Mouse (Mus musculus) midbrain, embryonic 14.5 days (tissue): ENCODE results near the gene Dse. TPM values are rescaled to one million over a fixed set of nuclear protein-coding genes. Genes with fewer than 3 reads are reported as not detected.

Experiments
- ATAC-seq: fragments of 200-750 bp; cut with Nextera tagmentation; 2 replicates; pipeline ENCODE4 v1.8.0; 2017; ENCODE audit warnings: moderate number of reproducible peaks, moderate library complexity; ENCODE audit not compliant: low FRiP score, low TSS enrichment
- DNase-seq: peaks from one replicate; pipeline ENCODE4 v3.0.0-alpha.2; 2015
- H3K27ac ChIP-seq: fragments of 300-500 bp; sonication (generic); replicated peaks from 2 replicates; pipeline ENCODE4 v1.5.1; 2014; ENCODE audit warnings: mild to moderate bottlenecking, low read depth, low read length, moderate library complexity
- H3K27me3 ChIP-seq: fragments of 300-500 bp; sonication (generic); 2 replicates; pipeline ENCODE4 v1.6.1; 2014; ENCODE audit warnings: low read length, control low read depth, mixed read lengths; ENCODE audit not compliant: control insufficient read depth, insufficient read depth
- H3K36me3 ChIP-seq: fragments of 300-500 bp; sonication (generic); 2 replicates; pipeline ENCODE4 v1.6.1; 2014; ENCODE audit warnings: low read length, control low read depth; ENCODE audit not compliant: control insufficient read depth, insufficient read depth
- H3K4me1 ChIP-seq: fragments of 300-500 bp; sonication (generic); 2 replicates; pipeline ENCODE4 v1.6.1; 2014; ENCODE audit warnings: mild to moderate bottlenecking, antibody characterized with exemption, low read length, control low read depth; ENCODE audit not compliant: control insufficient read depth, insufficient read depth
- H3K4me2 ChIP-seq: fragments of 300-500 bp; sonication (generic); 2 replicates; pipeline ENCODE4 v1.6.1; 2014; ENCODE audit warnings: mild to moderate bottlenecking, low read length, moderate library complexity
- H3K4me3 ChIP-seq: fragments of 300-500 bp; sonication (generic); replicated peaks from 2 replicates; pipeline ENCODE4 v1.5.1; 2014; ENCODE audit warnings: low read depth, low read length
- H3K9ac ChIP-seq: fragments of 300-500 bp; sonication (generic); replicated peaks from 2 replicates; pipeline ENCODE4 v1.6.1; 2014; ENCODE audit warnings: mild to moderate bottlenecking, low read length, moderate library complexity
- H3K9me3 ChIP-seq: fragments of 300-500 bp; sonication (generic); 2 replicates; pipeline ENCODE4 v1.6.1; 2016; ENCODE audit warnings: low read length, control low read depth, mixed read lengths; ENCODE audit not compliant: control insufficient read depth
- WGBS: fragments of 180-500 bp; shearing (Covaris S2); extraction: QIAGEN DNeasy Blood & Tissue Kit; methylation state at CpG from one replicate; pipeline ENCODE4 v1.1.7; 2014; 5-methylcytosine and 5-hydroxymethylcytosine counted together
- polyA plus RNA-seq: library from polyadenylated mRNA; unstranded; fragments of >200 nt; fragmentation: Nextera tagmentation; extraction: Ambion mirVana; gene quantifications from 2 replicates; pipeline ENCODE4 v1.2.1, GENCODE M21; 2014

Gene Dse
- polyA plus RNA-seq, 1 experiment from 2014 or later, result 9.4 TPM

DNA sequence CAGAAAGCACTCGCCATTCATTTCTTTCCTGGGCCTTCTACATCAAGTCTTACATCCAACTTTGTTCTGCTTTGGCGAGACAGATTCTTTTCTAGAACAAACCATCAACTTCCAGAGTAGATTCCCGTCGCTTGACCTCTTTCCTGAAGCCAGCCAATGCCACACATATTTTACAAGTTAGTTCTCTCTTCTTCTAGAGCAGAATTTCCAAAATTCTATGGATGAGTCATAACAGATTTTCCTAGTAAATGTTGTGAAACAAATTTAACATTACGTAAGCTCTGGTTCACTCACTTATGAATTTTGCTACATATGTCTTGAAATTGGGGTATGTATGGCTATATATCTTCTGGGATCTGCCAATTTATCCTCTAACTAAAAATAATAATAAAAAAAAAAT, 13.0 kb downstream of the Dse start:
- Histone ChIP-seq H3K4me2 (no peak overlapping the region), H3K36me3 (no peaks in the 10 kb centered on the region), H3K4me3 (no peak overlapping the region), H3K27ac (no peak overlapping the region), H3K4me1 (no peaks in the 10 kb centered on the region), H3K27me3 (no peaks in the 10 kb centered on the region), H3K9ac (no peak overlapping the region), H3K9me3 (no peaks in the 10 kb centered on the region)
- ATAC-seq (no peak), DNase-seq (no peak)
- 95% methylated on average over 5 of the region's 5 CpGs for WGBS

DNA sequence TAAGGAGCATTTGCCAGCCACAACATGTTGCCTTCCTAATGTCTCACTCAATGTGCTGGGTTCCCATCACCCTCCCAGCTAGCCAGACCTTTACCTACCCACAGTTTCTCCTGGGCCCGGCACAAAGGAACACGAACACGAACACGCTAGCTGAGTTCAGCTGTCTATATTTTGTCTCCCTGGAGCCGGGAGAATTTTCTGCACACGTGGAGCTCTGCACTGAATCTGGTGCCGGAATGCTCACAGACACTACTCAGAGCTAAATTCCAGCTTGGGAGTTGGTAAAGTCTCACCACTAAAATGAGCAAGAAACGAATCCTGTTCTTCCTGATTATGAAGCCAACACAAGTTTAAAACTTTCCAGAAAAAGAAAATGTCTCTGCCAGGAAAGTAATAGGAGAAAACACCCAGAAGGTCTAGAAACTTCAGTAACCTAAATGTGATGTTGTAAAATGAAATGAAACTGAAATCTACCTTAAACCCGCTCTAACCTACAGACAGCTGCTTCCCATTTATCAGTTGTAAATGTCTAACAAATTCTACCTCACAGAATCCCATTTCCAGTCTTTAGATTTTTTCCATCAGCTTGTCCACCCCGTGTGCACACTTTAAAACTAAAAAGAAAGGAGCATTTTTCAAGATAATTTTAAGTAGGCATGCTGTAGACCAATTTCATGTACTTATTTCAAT, 20.8 kb downstream of the Dse start:
- DNase-seq (no peak), ATAC-seq (no peak)
- Histone ChIP-seq H3K36me3 (no peaks in the 10 kb centered on the region), H3K27me3 (no peaks in the 10 kb centered on the region), H3K9ac (no peak overlapping the region), H3K4me1 (no peaks in the 10 kb centered on the region), H3K4me2 (no peak overlapping the region), H3K27ac (no peak overlapping the region), H3K9me3 (no peaks in the 10 kb centered on the region), H3K4me3 (no peak overlapping the region)
- 91% methylated on average over 10 of the region's 10 CpGs for WGBS

DNA sequence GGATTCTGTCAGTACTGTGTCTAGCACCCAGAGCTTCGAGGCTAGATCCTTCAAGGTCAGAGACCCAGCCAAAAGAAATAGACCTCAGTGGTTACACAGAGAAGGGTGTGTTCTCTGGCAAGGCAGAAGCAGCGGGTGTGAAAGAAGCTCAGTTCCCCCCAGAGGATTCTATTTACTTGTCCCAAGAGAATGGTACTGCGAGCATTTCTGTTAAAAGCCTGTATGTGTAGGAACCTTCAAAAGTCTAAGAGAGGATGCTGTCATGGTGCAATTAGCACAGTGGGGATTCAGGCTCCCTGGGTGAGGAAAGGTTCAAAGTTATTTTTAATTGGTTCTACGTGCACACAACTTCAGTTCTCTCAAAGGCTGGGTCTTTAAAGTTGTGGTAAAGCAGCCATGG, 22.0 kb downstream of the Dse start:
- H3K4me3 ChIP-seq, result no peak overlapping the region
- no peaks in the 10 kb centered on the region for H3K9me3 ChIP-seq
- no peaks in the 10 kb centered on the region for H3K36me3 ChIP-seq
- no peak overlapping the region for H3K4me2 ChIP-seq
- 45% methylated on average over 4 of the region's 4 CpGs for WGBS
- ATAC-seq (no peak), DNase-seq (no peak)
- H3K27ac ChIP-seq, result no peak overlapping the region
- no peaks in the 10 kb centered on the region for H3K27me3 ChIP-seq
- no peaks in the 10 kb centered on the region for H3K4me1 ChIP-seq
- H3K9ac ChIP-seq, result no peak overlapping the region

DNA sequence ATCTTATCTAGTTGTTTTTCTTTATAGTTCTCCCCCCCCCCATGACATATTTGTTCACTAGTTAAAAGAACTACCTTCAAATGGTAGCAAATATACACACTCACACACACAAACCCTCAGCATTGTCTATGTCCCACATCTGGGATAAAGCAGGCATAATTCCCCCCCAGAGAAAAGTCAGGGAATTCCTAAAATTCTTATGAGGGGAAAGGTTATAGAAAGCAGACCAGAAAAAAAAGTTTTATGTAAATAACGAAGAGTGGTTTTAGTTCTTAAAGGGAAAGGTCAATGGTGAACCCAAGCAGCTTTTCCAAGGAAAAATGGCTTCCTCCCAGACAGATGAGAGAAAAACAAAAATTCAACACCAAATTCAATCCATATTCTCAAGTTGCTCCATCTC, 22.6 kb downstream of the Dse start:
- H3K36me3 ChIP-seq, result no peaks in the 10 kb centered on the region
- no peak overlapping the region for H3K9ac ChIP-seq
- H3K27ac ChIP-seq, result no peak overlapping the region
- ATAC-seq, result no peak
- WGBS, result 80% methylated on average over 1 of the region's 1 CpGs
- H3K9me3 ChIP-seq, result no peaks in the 10 kb centered on the region
- no peaks in the 10 kb centered on the region for H3K27me3 ChIP-seq
- no peak overlapping the region for H3K4me3 ChIP-seq
- DNase-seq, result no peak
- H3K4me1 ChIP-seq, result no peaks in the 10 kb centered on the region
- no peak overlapping the region for H3K4me2 ChIP-seq

DNA sequence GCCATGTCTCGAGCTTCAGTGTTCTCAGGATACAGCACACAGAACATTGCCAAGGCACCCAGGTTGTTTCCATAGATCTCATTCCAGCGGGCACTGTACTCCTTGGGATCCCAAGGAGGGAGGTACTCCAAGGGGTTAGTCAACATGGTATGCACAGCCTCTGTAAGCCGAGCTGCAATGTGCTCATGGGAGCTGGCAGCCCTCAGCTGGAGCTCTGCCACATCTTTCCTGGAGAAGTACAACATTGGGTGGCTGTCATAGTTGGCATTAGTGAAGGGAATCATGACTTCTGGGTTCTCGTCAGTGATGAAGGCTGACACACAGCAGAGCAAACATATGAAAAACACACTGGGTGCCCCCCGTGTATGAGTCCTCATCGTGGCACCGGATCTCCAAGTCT, 23.8 kb downstream of the Dse start:
- Histone ChIP-seq H3K9ac (no peak overlapping the region), H3K4me1 (no peaks in the 10 kb centered on the region), H3K36me3 (no peaks in the 10 kb centered on the region), H3K4me3 (no peak overlapping the region), H3K4me2 (no peak overlapping the region), H3K27ac (no peak overlapping the region), H3K27me3 (no peaks in the 10 kb centered on the region), H3K9me3 (no peaks in the 10 kb centered on the region)
- ATAC-seq (no peak), DNase-seq (no peak)
- WGBS, result 92% methylated on average over 7 of the region's 7 CpGs

DNA sequence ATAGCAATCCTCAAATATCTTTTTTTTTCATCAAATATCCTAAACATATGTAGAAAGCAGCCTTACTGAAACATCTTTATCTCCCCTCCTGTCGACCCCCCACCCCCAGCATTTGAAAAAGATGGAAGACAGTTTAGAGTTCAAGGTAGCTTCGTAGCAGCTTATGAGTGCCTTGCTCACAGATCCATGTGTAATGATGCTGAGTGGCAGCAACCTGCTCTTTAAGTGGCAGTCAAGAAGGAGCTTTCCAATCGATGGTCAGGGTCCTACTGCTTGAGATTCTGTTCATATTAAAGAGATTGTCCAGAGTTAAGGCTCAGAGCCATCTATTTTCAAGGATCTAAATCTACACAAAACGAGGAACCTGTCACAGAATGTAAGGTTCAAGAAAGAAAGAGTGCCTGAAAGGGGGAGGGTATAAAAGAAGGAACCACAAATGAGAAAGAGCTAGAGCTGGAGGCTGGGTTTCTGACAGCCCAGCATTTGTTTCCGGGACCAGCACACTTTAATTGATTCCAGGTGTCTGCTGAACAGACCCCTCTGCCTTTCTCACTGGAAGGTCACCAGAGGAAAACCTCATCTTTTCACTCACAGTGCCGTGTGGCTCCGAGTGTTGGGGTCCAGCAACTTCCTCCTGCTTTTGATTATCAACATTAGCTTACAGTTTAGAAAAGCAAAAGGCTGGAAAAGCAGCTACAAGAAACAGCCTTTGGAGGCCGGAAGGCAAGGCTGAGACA, 31.5 kb downstream of the Dse start:
- no peaks in the 10 kb centered on the region for H3K4me1 ChIP-seq
- no peak overlapping the region for H3K4me3 ChIP-seq
- H3K9ac ChIP-seq, result no peak overlapping the region
- WGBS, result 71% methylated on average over 8 of the region's 8 CpGs
- no peak overlapping the region for H3K27ac ChIP-seq
- ATAC-seq (no peak), DNase-seq (no peak)
- H3K36me3 ChIP-seq, result no peaks in the 10 kb centered on the region
- H3K9me3 ChIP-seq, result no peaks in the 10 kb centered on the region
- H3K4me2 ChIP-seq, result no peak overlapping the region
- H3K27me3 ChIP-seq, result no peaks in the 10 kb centered on the region

DNA sequence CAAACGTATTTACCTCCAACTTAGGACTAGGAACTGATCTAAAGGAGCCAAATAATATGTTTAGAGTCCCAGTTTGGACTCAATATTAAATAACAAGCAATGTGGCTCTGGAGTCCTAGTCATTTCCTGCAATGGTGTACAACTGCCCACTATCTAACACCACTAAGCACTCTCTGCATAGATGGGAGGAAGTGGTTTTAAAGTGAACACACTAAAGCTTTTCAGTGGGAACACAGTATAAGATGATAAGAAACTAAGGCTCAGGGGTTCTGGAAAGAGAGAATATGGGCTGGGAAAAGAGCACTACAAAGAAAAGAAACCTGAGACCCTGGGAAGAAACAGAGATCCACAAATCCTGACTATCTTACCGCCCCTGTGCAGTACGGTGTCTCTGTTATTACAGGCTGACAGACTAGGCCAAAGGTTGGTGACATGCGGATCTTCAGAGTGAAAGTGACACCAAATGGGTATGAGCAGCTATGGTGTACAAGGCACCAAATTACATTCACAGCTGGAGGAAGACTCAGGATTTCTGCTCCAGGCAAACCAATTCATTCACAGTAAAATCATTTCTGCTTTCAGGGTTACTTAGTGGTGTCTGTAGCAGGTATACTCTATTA, 34.7 kb downstream of the Dse start:
- 89% methylated on average over 4 of the region's 4 CpGs for WGBS
- ATAC-seq (no peak), DNase-seq (no peak)
- Histone ChIP-seq H3K9me3 (no peaks in the 10 kb centered on the region), H3K4me3 (no peak overlapping the region), H3K9ac (no peak overlapping the region), H3K27ac (no peak overlapping the region), H3K36me3 (no peaks in the 10 kb centered on the region), H3K4me1 (no peaks in the 10 kb centered on the region), H3K4me2 (no peak overlapping the region), H3K27me3 (no peaks in the 10 kb centered on the region)

DNA sequence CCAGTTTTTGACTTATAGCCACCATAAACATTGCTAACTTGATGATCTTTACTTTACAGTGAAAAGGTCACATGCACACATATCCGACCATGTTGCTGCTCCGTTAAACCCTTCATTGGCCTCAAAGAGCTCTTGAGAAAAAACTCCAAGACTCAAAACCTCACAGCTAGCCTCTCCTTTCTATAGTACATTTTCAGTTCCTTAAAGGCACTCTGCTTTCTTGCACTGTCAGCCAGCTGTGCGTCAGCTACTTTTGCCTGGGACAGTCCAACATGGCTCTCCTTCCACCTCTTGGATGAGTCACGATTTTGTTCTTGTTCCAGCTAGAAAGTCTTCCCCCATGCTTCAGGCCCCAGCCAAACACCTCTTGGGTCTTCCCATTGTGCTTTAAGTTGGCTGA, 35.9 kb downstream of the Dse start:
- no peaks in the 10 kb centered on the region for H3K36me3 ChIP-seq

DNA sequence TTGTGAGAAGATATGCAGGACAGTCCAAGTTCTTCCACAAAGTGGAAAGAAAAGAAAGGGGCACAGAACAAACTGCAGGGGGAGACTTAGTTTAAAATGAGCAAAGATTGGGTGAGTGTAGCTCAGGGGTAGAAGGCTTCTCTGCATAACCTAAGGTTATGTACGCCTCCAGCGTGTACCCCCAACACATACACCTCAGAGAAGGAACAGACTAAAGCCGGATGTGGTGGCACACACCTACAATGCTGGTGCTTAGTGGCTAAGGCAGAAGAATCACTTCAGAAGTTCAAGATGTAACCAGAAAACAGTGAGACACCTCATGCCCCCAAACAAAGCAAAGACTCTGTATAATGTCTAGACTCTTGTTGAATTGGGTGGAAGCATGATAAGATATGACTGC, 36.3 kb downstream of the Dse start:
- no peaks in the 10 kb centered on the region for H3K27me3 ChIP-seq
- H3K36me3 ChIP-seq, result no peaks in the 10 kb centered on the region
- no peak overlapping the region for H3K9ac ChIP-seq
- ATAC-seq (no peak), DNase-seq (no peak)
- H3K9me3 ChIP-seq, result no peaks in the 10 kb centered on the region
- WGBS, result 90% methylated on average over 3 of the region's 3 CpGs
- no peak overlapping the region for H3K27ac ChIP-seq
- H3K4me1 ChIP-seq, result no peaks in the 10 kb centered on the region
- no peak overlapping the region for H3K4me2 ChIP-seq
- no peak overlapping the region for H3K4me3 ChIP-seq

More for the DNA sequence above, 35.9 kb downstream of the Dse start:
- H3K27ac ChIP-seq, result no peak overlapping the region
- no peaks in the 10 kb centered on the region for H3K9me3 ChIP-seq
- WGBS, result 95% methylated on average over 4 of the region's 4 CpGs
- no peak overlapping the region for H3K4me2 ChIP-seq
- H3K27me3 ChIP-seq, result no peaks in the 10 kb centered on the region
- H3K9ac ChIP-seq, result no peak overlapping the region
- no peak for DNase-seq
- no peak for ATAC-seq
- no peak overlapping the region for H3K4me3 ChIP-seq
- H3K4me1 ChIP-seq, result no peaks in the 10 kb centered on the region
